Mouse (Mus musculus): ENCODE measurements around the gene Gm20403. TPM values are rescaled to one million over a fixed set of nuclear protein-coding genes. Genes with fewer than 3 reads are reported as not detected.
A peak's percentile ranks its signal among the peaks of the same experiment; 100 is the strongest.
"Not testable (repeated sequence)": the region's sequence is repeated elsewhere in the genome, so short reads cannot be mapped to it uniquely, and the experiment has no call there.

The Gm20403 gene
- total RNA-seq (2021): not detected
- long read RNA-seq, experiment 1: 0 reads
- long read RNA-seq, experiment 2: 0 reads

GRCm38 (mm10) chr12:54986052-54986717 is at the start of gene Gm20403:
TSS of gene Gm20403 (minus strand) at chr12:54986529.
- DNase-seq (ENCODE audit: low spot score in 2 of 2): peak; percentile 26 to 44

GRCm38 (mm10) chr12:55027088-55027487 is 40.8 kb upstream of the Gm20403 start:
- no peak for DNase-seq (ENCODE audit: low spot score in 2 of 2)

- no peak for DNase-seq (ENCODE audit: low spot score in 2 of 2)
Observed at GRCm38 (mm10) chr12:55023284-55023683, 37.0 kb upstream of the Gm20403 start.

- DNase-seq (ENCODE audit: low spot score in 2 of 2): no peak
Observed at GRCm38 (mm10) chr12:55019421-55019877, 33.1 kb upstream of the Gm20403 start.

- no peak for DNase-seq (ENCODE audit: low spot score in 2 of 2)
Observed at GRCm38 (mm10) chr12:55017119-55017721, 30.9 kb upstream of the Gm20403 start.

GRCm38 (mm10) chr12:55016339-55017118 is 30.2 kb upstream of the Gm20403 start:
- no peak for DNase-seq (ENCODE audit: low spot score in 2 of 2)

GRCm38 (mm10) chr12:55015428-55015827 is 29.1 kb upstream of the Gm20403 start:
- no peak for DNase-seq (ENCODE audit: low spot score in 2 of 2)

GRCm38 (mm10) chr12:55013626-55014398 is 27.5 kb upstream of the Gm20403 start, which contains the start of gene Baz1a:
TSS of gene Baz1a (minus strand) at chr12:55014348.
- DNase-seq (ENCODE audit: low spot score in 2 of 2): no peak

- no peak for DNase-seq (ENCODE audit: low spot score in 2 of 2)
Observed at GRCm38 (mm10) chr12:55013031-55013430, 26.7 kb upstream of the Gm20403 start.

GRCm38 (mm10) chr12:55007361-55008008 is 21.2 kb upstream of the Gm20403 start:
- no peak for DNase-seq (ENCODE audit: low spot score in 2 of 2)

- no peak for DNase-seq (ENCODE audit: low spot score in 2 of 2)
Observed at GRCm38 (mm10) chr12:55006071-55006470, 19.7 kb upstream of the Gm20403 start.

- no peak for DNase-seq (ENCODE audit: low spot score in 2 of 2)
Observed at GRCm38 (mm10) chr12:55004396-55004795, 18.1 kb upstream of the Gm20403 start.

GRCm38 (mm10) chr12:55003843-55004242 is 17.5 kb upstream of the Gm20403 start:
- DNase-seq (ENCODE audit: low spot score in 2 of 2): no peak

GRCm38 (mm10) chr12:55002532-55002931 is 16.2 kb upstream of the Gm20403 start:
- not testable (repeated sequence) for DNase-seq (ENCODE audit: low spot score in 2 of 2)

GRCm38 (mm10) chr12:54999016-54999690 is 12.8 kb upstream of the Gm20403 start:
- DNase-seq (ENCODE audit: low spot score in 2 of 2): no peak

- DNase-seq (ENCODE audit: low spot score in 2 of 2): no peak
Observed at GRCm38 (mm10) chr12:54998411-54998810, 12.1 kb upstream of the Gm20403 start.

GRCm38 (mm10) chr12:54996979-54997474 is 10.7 kb upstream of the Gm20403 start:
- DNase-seq (ENCODE audit: low spot score in 2 of 2): no peak

GRCm38 (mm10) chr12:54995965-54996364 is 9.6 kb upstream of the Gm20403 start:
- DNase-seq (ENCODE audit: low spot score in 2 of 2): no peak

- DNase-seq (ENCODE audit: low spot score in 2 of 2): no peak
Observed at GRCm38 (mm10) chr12:54994418-54994817, 8.1 kb upstream of the Gm20403 start.

- DNase-seq (ENCODE audit: low spot score in 2 of 2): no peak
Observed at GRCm38 (mm10) chr12:54994068-54994386, 7.7 kb upstream of the Gm20403 start.

Data from adrenal gland, postnatal 4 days (tissue).